Mouse (Mus musculus): ENCODE results near the gene BC049762. TPM values are rescaled to one million over a fixed set of nuclear protein-coding genes. Genes with fewer than 3 reads are reported as not detected.

Gene BC049762
- total RNA-seq (2023): not detected

GRCm38 (mm10) chr11:51262342-51263285, at the start of gene BC049762:
Gene BC049762 (minus strand): TSS chr11:51263046.

GRCm38 (mm10) chr11:51289564-51290041, 26.8 kb upstream of the BC049762 start, which contains the start of gene Col23a1:
Gene Col23a1 (plus strand): TSS chr11:51289920.

GRCm38 (mm10) chr11:51261680-51262219, 1.1 kb downstream of the BC049762 start, which contains the start of gene Clk4:
Gene Clk4 (plus strand): TSS chr11:51261730.

GRCm38 (mm10) chr11:51220308-51220707, 42.5 kb downstream of the BC049762 start, which contains the start of gene Gm12569:
Gene Gm12569 (plus strand): TSS chr11:51220473.

Other genes with a start within 250 kb of the BC049762 start
- not detected for gene Olfr54, start 248.8 kb downstream of the BC049762 start, total RNA-seq (2023)
- not detected for gene Olfr1375, start 214.9 kb downstream of the BC049762 start, total RNA-seq (2023)
- gene Zfp354a, start 203.8 kb downstream of the BC049762 start, total RNA-seq (2023): not detected
- gene Gm12569, start 42.6 kb downstream of the BC049762 start, total RNA-seq (2023): not detected
- gene Clk4, start 1.3 kb downstream of the BC049762 start, total RNA-seq (2023): 100 to 1,000 TPM; 193 to 195 TPM
- under 1 TPM; 0.36 to 0.71 TPM for gene Col23a1, start 26.9 kb upstream of the BC049762 start, total RNA-seq (2023)